Mouse (Mus musculus) embryonic facial prominence, embryonic 10.5 days (tissue): ENCODE data around the gene Gatad2b. TPM values are rescaled to one million over a fixed set of nuclear protein-coding genes. Genes with fewer than 3 reads are reported as not detected.

Experiments used
- DNase-seq: peaks from one replicate; pipeline ENCODE4 v3.0.0-alpha.2; 2017; ENCODE audit warnings: low spot score
- H3K27ac ChIP-seq: fragments of 300-500 bp; sonication (generic); replicated peaks from 2 replicates; pipeline ENCODE4 v1.5.1; 2016; ENCODE audit warnings: mild to moderate bottlenecking
- H3K27me3 ChIP-seq: fragments of 300-500 bp; sonication (generic); replicated peaks from 2 replicates; pipeline ENCODE4 v1.6.1; 2016; ENCODE audit warnings: low read depth, mild to moderate bottlenecking; ENCODE audit not compliant: poor library complexity, severe bottlenecking
- H3K36me3 ChIP-seq: fragments of 300-500 bp; sonication (generic); replicated peaks from 2 replicates; pipeline ENCODE4 v1.6.1; 2016; ENCODE audit warnings: mild to moderate bottlenecking, moderate library complexity
- H3K4me1 ChIP-seq: fragments of 300-500 bp; sonication (generic); 2 replicates; pipeline ENCODE4 v1.6.1; 2016
- H3K4me3 ChIP-seq: fragments of 300-500 bp; sonication (generic); 2 replicates; pipeline ENCODE4 v1.5.1; 2016; ENCODE audit warnings: mild to moderate bottlenecking, moderate library complexity
- H3K9me3 ChIP-seq: fragments of 300-500 bp; sonication (generic); 2 replicates; pipeline ENCODE4 v1.6.1; 2016; ENCODE audit warnings: mild to moderate bottlenecking
- WGBS: fragments of 180-500 bp; shearing (Covaris S2); methylation state at CpG from one replicate; pipeline ENCODE4 v1.1.7; 2016; 5-methylcytosine and 5-hydroxymethylcytosine counted together
- polyA plus RNA-seq: library from polyadenylated mRNA; unstranded; fragments of >200 nt; fragmentation: Nextera tagmentation; extraction: Ambion mirVana; gene quantifications from 2 replicates; pipeline ENCODE4 v1.2.1, GENCODE M21; 2016

Gene Gatad2b
- polyA plus RNA-seq, 1 experiment from 2014 or later: 13.6 TPM

DNA sequence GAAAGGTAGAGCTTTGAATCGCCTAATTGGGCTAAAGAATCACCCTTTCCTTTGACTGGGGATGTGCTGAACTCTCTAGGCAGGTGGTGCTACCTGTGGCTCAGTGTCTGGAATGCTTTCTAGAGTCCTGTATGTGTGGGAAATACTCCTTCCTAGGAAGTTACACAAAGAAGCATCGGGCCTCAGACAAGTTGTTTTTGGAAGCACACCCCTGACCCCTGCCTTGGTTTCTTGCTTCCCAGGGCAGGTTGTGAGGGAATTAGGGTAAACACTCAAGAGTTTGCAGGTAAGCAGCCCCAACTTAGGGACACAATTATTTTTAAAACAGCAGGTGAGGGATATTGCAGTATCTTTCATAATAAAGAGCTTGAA, 37.8 kb upstream of the Gatad2b start:
- WGBS: 24% methylated on average over 2 of the region's 2 CpGs
- DNase-seq: no peak
- Histone ChIP-seq H3K4me1 (peaks cover 23% of the 10 kb centered on the region), H3K9me3 (no peaks in the 10 kb centered on the region), H3K27ac (peak overlapping the region; percentile 90), H3K27me3 (no peaks in the 10 kb centered on the region), H3K36me3 (peaks cover 59% of the 10 kb centered on the region), H3K4me3 (peak overlapping the region; percentile 95)

DNA sequence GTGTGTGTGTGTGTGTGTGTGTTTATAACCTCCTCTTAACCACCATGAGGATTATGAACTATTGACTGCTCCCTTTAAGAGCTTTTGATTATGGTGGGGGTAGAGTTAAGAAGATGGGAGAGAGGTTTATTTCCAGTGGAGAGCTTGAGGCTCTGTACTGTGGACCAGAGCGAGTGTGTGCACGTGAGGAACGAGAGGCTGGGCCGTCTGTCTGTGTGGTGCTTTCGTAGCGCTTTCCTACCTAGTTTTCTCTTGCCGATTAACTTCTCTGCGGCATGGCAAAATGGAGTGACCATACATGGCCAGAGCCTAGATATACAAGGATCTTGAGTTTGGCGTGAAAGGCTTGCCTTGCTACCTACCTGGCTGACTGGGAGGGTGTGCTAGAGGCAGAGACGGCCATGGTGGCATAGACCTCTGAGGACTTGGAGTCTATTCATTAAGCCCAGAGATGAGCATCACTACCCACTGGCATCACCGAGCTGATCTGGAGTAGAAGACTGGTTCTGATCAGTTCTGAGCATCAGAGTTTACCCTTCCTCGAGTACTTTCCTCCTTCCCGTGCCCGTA, 37.1 kb upstream of the Gatad2b start:
- H3K27me3 ChIP-seq: no peaks in the 10 kb centered on the region
- peak overlapping the region; percentile 95; the same call in 1 of the 2 replicates for H3K4me3 ChIP-seq
- H3K9me3 ChIP-seq: no peaks in the 10 kb centered on the region
- peaks cover 59% of the 10 kb centered on the region for H3K36me3 ChIP-seq
- WGBS: 94% methylated on average over 14 of the region's 14 CpGs
- peaks cover 23% of the 10 kb centered on the region for H3K4me1 ChIP-seq
- DNase-seq: no peak
- no peak overlapping the region for H3K27ac ChIP-seq

DNA sequence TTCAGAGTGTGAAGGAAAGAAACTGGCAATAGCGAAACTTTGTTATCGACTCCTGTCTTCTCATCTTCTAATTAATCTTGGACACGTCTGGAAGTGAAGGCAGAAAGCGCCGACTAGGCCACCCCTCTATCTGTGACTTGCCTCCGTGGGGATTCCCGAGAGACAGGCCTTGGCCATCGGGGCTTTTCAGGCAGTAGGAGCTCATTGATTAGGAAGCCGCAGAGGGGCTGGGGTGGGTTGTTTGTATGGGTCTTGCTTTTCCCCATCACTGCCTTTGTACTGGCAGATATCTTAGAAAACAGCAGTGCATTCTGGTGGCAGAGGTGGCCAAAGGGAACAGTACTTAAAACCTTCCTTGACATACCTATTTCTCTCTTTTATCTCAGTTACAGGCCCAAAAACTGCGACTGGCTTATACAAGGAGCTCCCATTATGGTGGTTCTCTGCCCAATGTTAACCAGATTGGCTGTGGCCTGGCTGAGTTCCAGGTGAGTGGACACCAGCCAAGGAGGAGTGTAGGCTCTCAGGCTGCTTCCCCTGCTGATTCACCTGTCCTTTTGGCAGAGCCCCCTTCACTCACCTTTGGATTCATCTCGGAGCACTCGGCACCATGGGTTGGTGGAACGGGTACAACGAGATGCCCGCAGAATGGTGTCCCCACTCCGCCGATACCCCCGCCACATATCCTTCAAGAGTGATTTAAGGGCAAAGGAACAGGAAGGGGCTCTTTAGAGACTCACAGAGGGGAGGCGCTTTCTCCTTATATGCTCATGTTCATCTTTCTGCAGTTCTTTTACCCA, 36.0 kb upstream of the Gatad2b start:
- H3K36me3 ChIP-seq: peaks cover 59% of the 10 kb centered on the region
- no peak for DNase-seq
- no peak overlapping the region for H3K4me3 ChIP-seq
- WGBS: 93% methylated on average over 19 of the region's 19 CpGs
- H3K4me1 ChIP-seq: peaks cover 23% of the 10 kb centered on the region
- no peaks in the 10 kb centered on the region for H3K9me3 ChIP-seq
- H3K27ac ChIP-seq: no peak overlapping the region
- no peaks in the 10 kb centered on the region for H3K27me3 ChIP-seq

DNA sequence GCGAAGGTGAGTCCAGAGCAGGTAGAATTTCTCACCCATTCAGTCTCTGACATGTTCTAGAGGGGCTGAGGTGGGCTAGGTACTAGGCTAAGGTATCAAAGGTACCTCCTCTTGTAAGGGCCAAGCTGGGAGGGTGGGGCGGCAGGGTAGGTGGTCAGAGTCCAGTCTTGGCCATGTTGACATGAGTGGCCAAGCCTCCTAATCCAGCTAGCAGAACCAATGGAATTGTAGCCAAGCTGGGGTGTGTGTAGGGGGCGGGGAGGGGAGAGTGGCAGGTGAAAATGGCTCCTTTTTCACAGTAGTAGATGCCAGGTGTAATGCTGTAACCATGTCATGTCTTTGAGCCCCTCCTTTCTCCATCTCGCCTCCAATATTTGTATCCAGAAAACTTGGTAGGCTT, 34.5 kb upstream of the Gatad2b start:
- H3K4me1 ChIP-seq: peaks cover 22% of the 10 kb centered on the region

DNA sequence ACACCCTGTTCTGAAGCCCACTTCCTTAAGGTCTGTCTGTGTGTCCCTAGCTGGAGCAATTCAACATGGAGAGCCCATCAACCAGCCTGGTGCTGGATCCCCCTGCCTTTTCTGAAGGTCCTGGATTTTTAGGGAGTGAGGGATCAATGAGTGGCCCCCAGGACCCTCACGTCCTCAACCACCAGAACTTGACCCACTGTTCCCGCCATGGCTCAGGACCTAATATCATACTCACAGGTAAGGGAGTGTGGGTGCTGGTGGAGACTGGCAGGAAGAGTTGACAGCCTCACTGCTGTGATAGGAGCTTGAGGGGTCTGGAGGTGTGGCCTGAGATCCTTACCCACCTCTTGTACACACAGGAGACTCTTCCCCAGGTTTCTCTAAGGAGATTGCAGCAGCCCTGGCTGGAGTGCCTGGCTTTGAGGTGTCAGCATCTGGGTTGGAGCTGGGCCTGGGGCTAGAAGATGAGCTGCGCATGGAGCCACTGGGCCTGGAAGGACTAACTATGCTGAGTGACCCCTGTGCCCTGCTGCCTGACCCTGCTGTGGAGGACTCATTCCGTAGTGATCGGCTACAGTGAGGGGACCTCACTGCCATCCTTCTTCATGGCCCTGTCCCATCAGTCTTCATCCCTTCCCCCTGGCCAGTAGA, 29.7 kb upstream of the Gatad2b start:
- no peak overlapping the region for H3K27ac ChIP-seq
- no peak overlapping the region for H3K4me3 ChIP-seq
- H3K9me3 ChIP-seq: no peaks in the 10 kb centered on the region
- WGBS: 84% methylated on average over 5 of the region's 5 CpGs
- peaks cover 71% of the 10 kb centered on the region for H3K36me3 ChIP-seq
- DNase-seq: no peak
- H3K4me1 ChIP-seq: peaks cover 24% of the 10 kb centered on the region
- no peaks in the 10 kb centered on the region for H3K27me3 ChIP-seq

More for the DNA sequence above, 34.5 kb upstream of the Gatad2b start:
- WGBS: 87% methylated on average over 4 of the region's 4 CpGs
- Histone ChIP-seq H3K9me3 (no peaks in the 10 kb centered on the region), H3K4me3 (no peak overlapping the region), H3K27me3 (no peaks in the 10 kb centered on the region), H3K36me3 (peaks cover 75% of the 10 kb centered on the region), H3K27ac (no peak overlapping the region)
- DNase-seq: no peak

DNA sequence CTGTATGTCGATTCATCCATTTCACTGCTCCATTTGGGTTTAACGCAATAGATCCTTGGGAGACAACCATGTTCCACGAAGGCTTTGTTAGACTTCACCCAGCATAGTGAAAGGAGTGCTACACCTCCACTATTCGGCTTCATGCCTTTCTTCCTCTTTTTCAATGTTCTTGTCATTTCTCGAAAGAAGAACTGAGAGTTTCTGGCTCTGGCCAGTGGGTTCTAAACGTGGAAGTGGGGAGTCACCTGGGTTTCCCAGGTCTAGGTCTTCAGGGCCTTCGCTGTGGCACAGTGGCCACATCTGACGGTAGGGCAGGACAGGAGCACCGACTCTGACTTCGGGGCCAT, 28.3 kb upstream of the Gatad2b start:
- Histone ChIP-seq H3K27me3 (no peaks in the 10 kb centered on the region), H3K4me3 (peak overlapping the region; percentile 82), H3K27ac (peak overlapping the region; percentile 97), H3K9me3 (no peaks in the 10 kb centered on the region), H3K36me3 (peaks cover 67% of the 10 kb centered on the region), H3K4me1 (peaks cover 24% of the 10 kb centered on the region)
- DNase-seq: no peak
- WGBS: 35% methylated on average over 10 of the region's 10 CpGs

DNA sequence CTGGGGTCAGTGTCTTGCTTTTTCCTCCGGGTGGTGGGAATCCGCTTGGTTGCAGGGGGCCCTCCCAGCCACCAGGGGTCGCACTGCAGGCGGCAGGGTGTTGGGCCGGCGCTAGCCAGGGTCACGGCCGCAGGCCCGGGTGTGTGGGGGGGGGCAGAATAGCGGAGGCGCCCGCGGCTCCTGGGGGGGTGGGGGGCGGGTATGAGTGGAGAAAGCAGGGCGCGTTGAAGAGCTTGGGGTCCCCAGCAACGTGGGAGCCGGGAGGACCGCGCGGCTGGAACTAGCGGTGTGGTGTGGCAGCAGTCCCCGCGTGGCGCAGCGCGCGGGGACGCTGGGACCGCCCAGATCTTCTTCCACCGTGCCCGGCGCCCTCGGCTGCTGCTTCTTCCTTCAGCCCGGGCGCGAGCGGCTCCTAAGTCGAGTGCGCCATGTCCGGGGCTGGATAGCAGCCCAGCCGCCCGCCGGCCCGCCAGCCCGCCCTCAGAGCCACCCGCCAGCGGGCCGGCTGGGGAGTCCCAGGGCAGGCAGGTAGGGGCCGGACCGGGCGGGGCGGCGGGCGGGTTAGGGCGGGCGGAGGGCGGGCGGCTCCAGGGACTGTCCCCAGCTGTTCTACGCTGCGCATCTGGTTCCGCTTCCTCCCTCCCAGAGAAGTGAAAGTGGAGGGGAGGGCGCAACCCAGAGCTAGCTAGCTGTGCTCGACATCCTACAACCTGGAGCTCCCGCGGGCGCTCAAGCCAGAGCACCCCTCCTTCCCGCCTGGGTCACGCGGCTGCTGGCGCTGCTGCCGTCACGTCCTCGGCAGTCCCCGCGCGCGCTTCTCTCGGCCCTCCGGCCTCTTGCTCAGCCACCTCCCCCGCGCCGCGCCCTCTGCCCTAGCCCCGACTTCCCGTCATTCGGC, 27.7 kb upstream of the Gatad2b start, which contains the start of gene Dennd4b:
TSS of gene Dennd4b (plus strand) at position 152 of the 898 bp plus-strand sequence.
- peak; percentile 93 for DNase-seq
- no peaks in the 10 kb centered on the region for H3K9me3 ChIP-seq
- peak within 1 kb of the TSS; percentile 97 for H3K27ac ChIP-seq
- under 1% methylated on average over 87 of the region's 87 CpGs for WGBS
- peaks cover 24% of the 10 kb centered on the region for H3K4me1 ChIP-seq
- peak within 1 kb of the TSS; percentile 82 for H3K4me3 ChIP-seq
- no peaks in the 10 kb centered on the region for H3K27me3 ChIP-seq
- H3K36me3 ChIP-seq: peaks cover 62% of the 10 kb centered on the region

DNA sequence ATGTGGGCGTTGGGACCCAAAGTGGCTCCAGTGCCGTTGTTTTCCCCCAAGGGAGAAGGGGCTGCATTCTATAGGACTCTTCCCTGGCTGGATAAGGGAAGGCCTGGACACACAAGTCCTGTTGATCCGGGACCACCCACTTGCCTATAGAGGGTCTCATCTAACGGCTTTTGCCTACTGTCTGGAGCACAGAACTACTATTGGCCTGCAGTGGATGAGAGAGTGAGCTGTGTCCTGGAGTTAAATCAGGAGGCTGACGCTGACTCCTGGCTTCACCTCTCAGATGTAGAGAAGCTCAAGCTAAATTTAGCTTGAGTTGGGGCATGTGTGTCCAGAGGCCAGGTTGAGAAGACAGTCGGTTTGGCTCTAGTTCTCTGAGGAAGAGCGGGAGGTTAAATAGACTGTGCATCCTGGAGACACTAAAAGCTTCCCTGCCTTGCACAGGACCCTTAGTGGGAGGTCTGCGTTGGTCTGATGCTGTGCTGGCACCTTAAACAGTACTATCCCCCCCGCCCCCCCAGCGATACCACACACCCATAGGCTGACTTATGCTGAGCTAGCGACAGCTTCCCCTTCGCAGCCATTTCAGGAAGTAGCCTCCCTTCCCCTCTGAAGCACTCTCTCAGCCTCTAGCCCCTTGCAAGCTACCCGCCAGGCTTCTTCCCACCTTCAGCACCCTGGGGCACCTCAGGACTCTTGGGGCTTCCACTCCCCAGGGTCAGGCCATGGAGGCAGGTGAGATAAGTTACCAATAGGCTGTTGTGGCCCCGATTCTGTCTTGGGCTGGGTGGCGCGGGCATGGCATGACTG, 26.8 kb upstream of the Gatad2b start:
- Histone ChIP-seq H3K27me3 (no peaks in the 10 kb centered on the region), H3K4me3 (peak overlapping the region; percentile 82), H3K27ac (peak overlapping the region; percentile 97), H3K36me3 (peaks cover 62% of the 10 kb centered on the region), H3K4me1 (peaks cover 24% of the 10 kb centered on the region), H3K9me3 (no peaks in the 10 kb centered on the region)
- 26% methylated on average over 16 of the region's 16 CpGs for WGBS
- DNase-seq: no peak

DNA sequence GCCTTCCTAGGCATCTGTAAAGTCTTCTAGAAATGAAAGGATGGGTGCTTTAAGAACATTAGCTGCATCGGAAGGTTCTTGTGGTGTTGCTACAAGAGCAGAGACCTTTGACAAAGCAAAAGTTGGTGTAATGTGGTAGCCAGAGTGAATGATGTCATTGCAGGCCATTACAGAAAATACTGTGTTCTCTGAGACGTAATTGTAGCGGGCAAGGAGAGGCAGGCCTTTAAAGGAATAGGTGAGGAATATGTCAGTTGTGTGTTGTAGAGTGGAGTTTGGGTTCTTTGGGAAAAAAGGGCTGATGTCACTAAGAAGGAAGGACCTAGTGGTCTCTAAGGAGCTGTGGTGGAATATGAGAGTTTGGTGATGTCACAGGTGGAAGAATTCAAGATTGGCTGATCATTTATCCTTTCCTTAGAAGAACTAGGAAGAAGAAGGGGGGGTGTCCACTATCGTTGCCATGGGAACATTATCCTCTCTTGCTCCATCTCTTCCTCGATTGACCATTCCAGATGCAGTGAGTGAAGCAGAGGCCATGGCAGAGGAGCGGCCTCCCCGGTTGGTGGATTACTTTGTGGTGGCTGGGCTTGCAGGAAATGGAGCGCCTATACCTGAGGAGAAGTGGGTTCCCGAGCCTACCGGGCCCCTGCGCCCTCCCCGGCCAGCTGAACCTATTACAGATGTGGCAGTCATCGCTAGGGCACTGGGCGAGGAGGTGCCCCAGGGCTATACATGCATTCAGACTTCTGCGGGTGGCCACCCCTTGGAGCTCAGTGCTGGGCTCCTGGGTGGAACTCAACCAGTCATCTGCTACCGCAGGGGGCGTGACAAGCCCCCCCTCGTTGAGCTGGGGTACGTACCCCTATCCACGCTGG, 25.8 kb upstream of the Gatad2b start:
- H3K36me3 ChIP-seq: peaks cover 62% of the 10 kb centered on the region
- no peaks in the 10 kb centered on the region for H3K27me3 ChIP-seq
- no peaks in the 10 kb centered on the region for H3K9me3 ChIP-seq
- no peak for DNase-seq
- WGBS: 92% methylated on average over 20 of the region's 20 CpGs
- no peak overlapping the region for H3K27ac ChIP-seq
- H3K4me3 ChIP-seq: peak overlapping the region; percentile 82; the same call in 1 of the 2 replicates
- H3K4me1 ChIP-seq: peaks cover 31% of the 10 kb centered on the region

DNA sequence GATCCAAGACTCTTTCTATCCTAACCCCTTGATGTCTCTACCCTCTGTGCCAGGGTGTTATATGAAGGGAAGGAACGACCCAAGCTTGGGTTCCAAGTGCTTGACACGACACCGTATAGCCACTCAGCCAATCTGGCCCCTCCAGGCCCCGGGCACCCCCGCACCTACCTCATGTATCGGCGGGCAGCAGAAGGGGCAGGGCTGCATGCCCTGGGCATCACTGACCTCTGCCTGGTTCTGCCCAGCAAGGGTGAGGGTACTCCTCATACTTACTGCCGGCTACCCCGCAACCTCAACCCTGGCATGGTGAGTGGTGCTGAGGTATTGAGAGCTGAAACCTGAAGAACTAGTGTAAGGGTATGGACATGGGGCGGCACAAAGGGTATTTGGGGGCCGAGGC, 24.8 kb upstream of the Gatad2b start:
- WGBS: 95% methylated on average over 11 of the region's 11 CpGs
- DNase-seq: no peak
- Histone ChIP-seq H3K36me3 (peaks cover 62% of the 10 kb centered on the region), H3K27ac (no peak overlapping the region), H3K4me3 (no peak overlapping the region), H3K27me3 (no peaks in the 10 kb centered on the region), H3K4me1 (peaks cover 33% of the 10 kb centered on the region), H3K9me3 (no peaks in the 10 kb centered on the region)

DNA sequence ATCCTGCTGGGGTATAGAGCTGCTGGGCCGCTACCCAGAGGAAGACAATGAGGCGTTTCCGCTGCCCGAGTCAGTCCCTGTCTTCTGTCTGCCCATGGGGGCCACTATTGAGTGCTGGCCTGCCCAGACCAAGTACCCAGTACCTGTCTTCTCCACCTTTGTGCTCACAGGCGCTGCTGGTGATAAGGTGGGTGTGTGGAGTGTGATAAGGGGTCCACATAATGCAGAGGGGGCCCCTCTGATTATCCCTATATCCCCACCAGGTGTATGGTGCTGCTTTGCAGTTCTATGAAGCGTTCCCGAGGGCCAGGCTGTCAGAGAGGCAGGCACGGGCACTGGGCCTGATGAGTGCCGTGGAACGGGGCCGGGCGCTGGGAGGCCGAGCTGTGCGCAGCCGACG, 24.0 kb upstream of the Gatad2b start:
- 90% methylated on average over 16 of the region's 16 CpGs for WGBS
- peaks cover 62% of the 10 kb centered on the region for H3K36me3 ChIP-seq

More for the DNA sequence above, 24.0 kb upstream of the Gatad2b start:
- Histone ChIP-seq H3K9me3 (no peaks in the 10 kb centered on the region), H3K27ac (no peak overlapping the region), H3K27me3 (no peaks in the 10 kb centered on the region), H3K4me3 (no peak overlapping the region), H3K4me1 (peaks cover 33% of the 10 kb centered on the region)
- DNase-seq: no peak
